Mouse (Mus musculus): ENCODE measurements at regions not wholly inside any gene's neighbourhood (a gene's known extent, or its start where the extent isn't known, plus 50 kb on each side); places are given as distances from the start of the nearest gene placed in this dataset.

GRCm38 (mm10) chr13:72346944-72347586 is 281.6 kb upstream of the Irx2 start:
- no peak overlapping the region for H3K4me3 ChIP-seq (ENCODE audit: low read depth, low read length)
- 0 out of 2 replicates have a peak, but pooled peaks cover 4% of the 10 kb centered on the region for H3K4me1 ChIP-seq (ENCODE audit: insufficient read depth)
- WGBS, result 60% methylated on average over 14 of the region's 14 CpGs
- H3K4me2 ChIP-seq (ENCODE audit: low read depth), result no peak overlapping the region
- TF ChIP-seq CTCF (IDR thresholded peaks at IDR 0.05; ENCODE audit: low read depth), result no peak
- no peak for ATAC-seq
- H3K27ac ChIP-seq (ENCODE audit: low read depth, low read length), result no peak overlapping the region
- no peaks in the 10 kb centered on the region for H3K9me3 ChIP-seq (ENCODE audit: low read length)
- no peak for DNase-seq
- no peaks in the 10 kb centered on the region for H3K36me3 ChIP-seq (ENCODE audit: insufficient read depth)
- peaks cover 79% of the 10 kb centered on the region for H3K27me3 ChIP-seq (ENCODE audit: insufficient read depth, low read length)
- H3K9ac ChIP-seq, result no peak overlapping the region

GRCm38 (mm10) chr13:72352641-72353181 is 275.9 kb upstream of the Irx2 start:
- no peak for ATAC-seq
- Histone ChIP-seq H3K36me3 (ENCODE audit: insufficient read depth) (no peaks in the 10 kb centered on the region), H3K9me3 (ENCODE audit: low read length) (no peaks in the 10 kb centered on the region), H3K27ac (ENCODE audit: low read depth, low read length) (no peak overlapping the region), H3K27me3 (ENCODE audit: insufficient read depth, low read length) (peaks cover 84% of the 10 kb centered on the region), H3K4me1 (ENCODE audit: insufficient read depth) (no peaks in the 10 kb centered on the region), H3K4me3 (ENCODE audit: low read depth, low read length) (no peak overlapping the region), H3K4me2 (ENCODE audit: low read depth) (0 out of 2 replicates have a peak overlapping the region, but pooled peaks have one; percentile 15), H3K9ac (no peak overlapping the region)
- no peak for TF ChIP-seq CTCF (IDR thresholded peaks at IDR 0.05; ENCODE audit: low read depth)
- peak; percentile 47 for DNase-seq
- 10% methylated on average over 18 of the region's 18 CpGs for WGBS

GRCm38 (mm10) chr13:72355297-72355696 is 273.3 kb upstream of the Irx2 start:
- H3K36me3 ChIP-seq (ENCODE audit: insufficient read depth), result no peaks in the 10 kb centered on the region

GRCm38 (mm10) chr13:72355821-72356220 is 272.8 kb upstream of the Irx2 start:
- peaks cover 59% of the 10 kb centered on the region for H3K27me3 ChIP-seq (ENCODE audit: insufficient read depth, low read length)
- no peak for TF ChIP-seq CTCF (IDR thresholded peaks at IDR 0.05; ENCODE audit: low read depth)
- no peak overlapping the region for H3K4me3 ChIP-seq (ENCODE audit: low read depth, low read length)
- no peak overlapping the region for H3K27ac ChIP-seq (ENCODE audit: low read depth, low read length)
- H3K4me2 ChIP-seq (ENCODE audit: low read depth), result no peak overlapping the region
- H3K4me1 ChIP-seq (ENCODE audit: insufficient read depth), result no peaks in the 10 kb centered on the region
- H3K9me3 ChIP-seq (ENCODE audit: low read length), result no peaks in the 10 kb centered on the region
- no peak for ATAC-seq
- WGBS, result 43% methylated on average over 3 of the region's 3 CpGs
- H3K36me3 ChIP-seq (ENCODE audit: insufficient read depth), result no peaks in the 10 kb centered on the region
- no peak for DNase-seq
- no peak overlapping the region for H3K9ac ChIP-seq

More at GRCm38 (mm10) chr13:72355297-72355696, 273.3 kb upstream of the Irx2 start:
- H3K27me3 ChIP-seq (ENCODE audit: insufficient read depth, low read length), result peaks cover 64% of the 10 kb centered on the region
- H3K9ac ChIP-seq, result no peak overlapping the region
- H3K4me2 ChIP-seq (ENCODE audit: low read depth), result no peak overlapping the region
- H3K4me1 ChIP-seq (ENCODE audit: insufficient read depth), result no peaks in the 10 kb centered on the region
- H3K9me3 ChIP-seq (ENCODE audit: low read length), result no peaks in the 10 kb centered on the region
- DNase-seq (no peak), ATAC-seq (no peak)
- H3K4me3 ChIP-seq (ENCODE audit: low read depth, low read length), result no peak overlapping the region
- no peak overlapping the region for H3K27ac ChIP-seq (ENCODE audit: low read depth, low read length)
- WGBS, result 47% methylated on average over 1 of the region's 1 CpGs
- no peak for TF ChIP-seq CTCF (IDR thresholded peaks at IDR 0.05; ENCODE audit: low read depth)

- DNase-seq (no peak), ATAC-seq (no peak; the same call in 1 of the 2 replicates)
- Histone ChIP-seq H3K27ac (ENCODE audit: low read depth, low read length) (no peak overlapping the region), H3K9ac (no peak overlapping the region), H3K27me3 (ENCODE audit: insufficient read depth, low read length) (peaks cover 59% of the 10 kb centered on the region), H3K9me3 (ENCODE audit: low read length) (no peaks in the 10 kb centered on the region), H3K4me1 (ENCODE audit: insufficient read depth) (no peaks in the 10 kb centered on the region), H3K4me3 (ENCODE audit: low read depth, low read length) (no peak overlapping the region), H3K4me2 (ENCODE audit: low read depth) (no peak overlapping the region), H3K36me3 (ENCODE audit: insufficient read depth) (no peaks in the 10 kb centered on the region)
- 23% methylated on average over 8 of the region's 8 CpGs for WGBS
- TF ChIP-seq CTCF (IDR thresholded peaks at IDR 0.05; ENCODE audit: low read depth), result no peak
Measured at GRCm38 (mm10) chr13:72358243-72358904, 270.2 kb upstream of the Irx2 start.

- WGBS, result 15% methylated on average over 24 of the region's 24 CpGs
- DNase-seq, result no peak
- peaks cover 54% of the 10 kb centered on the region for H3K27me3 ChIP-seq (ENCODE audit: insufficient read depth, low read length)
- H3K9me3 ChIP-seq (ENCODE audit: low read length), result no peaks in the 10 kb centered on the region
- H3K9ac ChIP-seq, result no peak overlapping the region
- no peak overlapping the region; the same call in 1 of the 2 replicates for H3K4me2 ChIP-seq (ENCODE audit: low read depth)
- no peaks in the 10 kb centered on the region for H3K4me1 ChIP-seq (ENCODE audit: insufficient read depth)
- no peak for TF ChIP-seq CTCF (IDR thresholded peaks at IDR 0.05; ENCODE audit: low read depth)
- no peak overlapping the region for H3K27ac ChIP-seq (ENCODE audit: low read depth, low read length)
- H3K36me3 ChIP-seq (ENCODE audit: insufficient read depth), result no peaks in the 10 kb centered on the region
- H3K4me3 ChIP-seq (ENCODE audit: low read depth, low read length), result no peak overlapping the region
- ATAC-seq, result peak; percentile 36; the same call in 1 of the 2 replicates
Measured at GRCm38 (mm10) chr13:72365534-72366271, 262.9 kb upstream of the Irx2 start.

Data from forebrain, postnatal 0 days (tissue).